Mouse (Mus musculus): ENCODE measurements around the gene Gpc6. TPM values are rescaled to one million over a fixed set of nuclear protein-coding genes. Genes with fewer than 3 reads are reported as not detected.
A peak's percentile ranks its signal among the peaks of the same experiment; 100 is the strongest.

Gene Gpc6
- polyA plus RNA-seq, 1 experiment from 2014 or later: 37.6 TPM

DNA sequence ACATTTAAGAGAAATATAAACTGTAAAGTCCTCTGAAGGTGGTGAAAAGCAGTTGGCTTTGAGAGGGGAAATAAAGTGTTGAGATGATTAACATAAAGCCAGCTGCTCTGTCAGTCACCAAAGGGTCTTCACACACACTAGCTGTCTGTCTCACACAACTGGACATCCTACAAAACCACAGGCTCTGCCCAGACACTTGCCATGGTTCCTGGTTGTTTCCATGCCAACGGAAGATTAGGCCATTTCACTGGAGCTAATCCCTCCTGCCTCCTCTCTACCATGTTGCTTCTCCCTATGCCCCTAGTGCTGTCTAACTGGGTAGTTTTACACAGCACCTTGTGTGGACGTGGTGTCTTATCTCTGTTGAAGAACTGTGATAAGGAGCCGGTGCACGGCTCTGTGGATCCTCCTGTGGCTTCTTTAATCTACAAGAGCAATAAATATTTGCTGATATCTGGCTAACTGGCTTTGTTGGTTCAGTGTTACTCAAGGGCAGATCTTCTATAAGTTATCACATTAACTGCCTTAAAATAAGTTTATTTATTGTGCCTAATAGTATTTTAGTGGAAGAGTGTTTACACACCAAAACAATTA lies 562.1 kb downstream of the Gpc6 start:
- H3K9me3 ChIP-seq: no peaks in the 10 kb centered on the region
- no peak overlapping the region for H3K4me2 ChIP-seq (replicated peaks)
- H3K27me3 ChIP-seq (replicated peaks): no peaks in the 10 kb centered on the region
- peak; percentile 41; the same call in 1 of the 2 replicates for ATAC-seq
- no peaks in the 10 kb centered on the region for H3K4me1 ChIP-seq (replicated peaks)
- H3K36me3 ChIP-seq: no peaks in the 10 kb centered on the region
- H3K9ac ChIP-seq: no peak overlapping the region
- no peak overlapping the region for H3K4me3 ChIP-seq (replicated peaks)
- H3K27ac ChIP-seq: no peak overlapping the region
- 59% methylated on average over 4 of the region's 4 CpGs for WGBS

DNA sequence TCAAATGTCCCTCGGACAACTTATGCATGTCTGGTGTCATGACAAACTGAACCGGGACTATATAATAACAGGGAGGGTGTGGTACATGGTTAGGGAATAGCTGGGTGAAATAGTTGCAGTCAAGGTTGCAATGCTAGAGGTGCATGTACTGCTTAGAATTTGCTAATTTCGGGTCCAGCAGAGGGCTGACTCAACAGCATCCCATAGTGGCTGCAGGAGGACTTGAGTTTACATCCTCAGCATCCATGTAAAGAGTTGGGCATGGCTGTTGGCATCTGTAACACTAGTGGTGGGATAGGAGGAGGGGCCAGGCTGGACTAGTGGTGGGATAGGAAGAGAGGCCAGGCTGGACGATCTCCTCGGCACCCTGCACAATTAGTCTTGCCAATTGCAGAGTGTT lies 565.4 kb downstream of the Gpc6 start:
- Histone ChIP-seq H3K4me2 (replicated peaks) (no peak overlapping the region), H3K9me3 (no peaks in the 10 kb centered on the region), H3K9ac (no peak overlapping the region), H3K4me3 (replicated peaks) (no peak overlapping the region), H3K27ac (no peak overlapping the region), H3K36me3 (no peaks in the 10 kb centered on the region), H3K4me1 (replicated peaks) (no peaks in the 10 kb centered on the region), H3K27me3 (replicated peaks) (no peaks in the 10 kb centered on the region)
- no peak for ATAC-seq
- WGBS: 68% methylated on average over 5 of the region's 5 CpGs

DNA sequence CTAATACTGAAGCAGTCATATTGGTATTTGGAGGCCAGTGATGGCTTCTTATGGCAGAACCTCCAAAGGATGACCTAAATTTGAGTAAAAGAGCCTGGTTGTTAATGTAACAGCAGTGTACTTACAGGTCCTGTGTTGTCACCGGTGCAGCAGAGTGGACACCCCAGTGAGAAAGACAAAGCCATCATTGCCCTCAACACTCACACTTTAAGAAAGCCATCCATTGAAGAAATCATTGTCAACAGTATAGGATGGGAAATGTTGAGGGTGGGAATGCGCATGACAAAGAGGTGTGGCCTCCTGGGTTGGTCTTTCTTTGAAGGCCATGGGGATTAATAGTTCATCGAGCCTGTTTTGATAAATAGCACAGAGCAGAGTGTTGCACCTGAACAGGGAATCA lies 570.0 kb downstream of the Gpc6 start:
- ATAC-seq: no peak
- Histone ChIP-seq H3K4me1 (replicated peaks) (no peaks in the 10 kb centered on the region), H3K4me2 (replicated peaks) (no peak overlapping the region), H3K9me3 (no peaks in the 10 kb centered on the region), H3K27ac (no peak overlapping the region), H3K9ac (no peak overlapping the region), H3K4me3 (replicated peaks) (no peak overlapping the region), H3K36me3 (no peaks in the 10 kb centered on the region), H3K27me3 (replicated peaks) (no peaks in the 10 kb centered on the region)
- WGBS: 57% methylated on average over 3 of the region's 3 CpGs

DNA sequence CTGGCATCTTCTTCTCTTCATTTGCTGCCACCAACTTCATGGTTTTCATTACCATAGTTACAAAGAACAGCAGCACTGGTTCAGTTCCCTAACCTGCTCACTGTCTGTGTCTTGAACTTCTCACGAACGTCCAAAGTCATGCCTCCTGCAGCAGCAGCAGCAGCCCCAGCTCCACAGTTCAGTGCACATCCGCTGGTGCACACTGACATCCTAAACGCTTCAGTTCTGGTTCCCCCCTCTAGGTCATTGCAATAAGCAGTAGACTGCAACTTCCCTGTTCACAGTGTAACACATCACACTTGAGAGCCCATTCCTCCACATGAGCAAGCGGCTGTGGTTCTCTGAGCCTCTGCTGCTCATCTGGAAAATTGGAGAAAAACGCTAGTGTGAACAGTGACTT lies 573.7 kb downstream of the Gpc6 start:
- Histone ChIP-seq H3K27ac (no peak overlapping the region), H3K36me3 (no peaks in the 10 kb centered on the region), H3K9me3 (no peaks in the 10 kb centered on the region), H3K4me3 (replicated peaks) (no peak overlapping the region), H3K4me2 (replicated peaks) (no peak overlapping the region), H3K27me3 (replicated peaks) (no peaks in the 10 kb centered on the region), H3K9ac (no peak overlapping the region), H3K4me1 (replicated peaks) (no peaks in the 10 kb centered on the region)
- WGBS: 52% methylated on average over 6 of the region's 6 CpGs
- ATAC-seq: no peak

DNA sequence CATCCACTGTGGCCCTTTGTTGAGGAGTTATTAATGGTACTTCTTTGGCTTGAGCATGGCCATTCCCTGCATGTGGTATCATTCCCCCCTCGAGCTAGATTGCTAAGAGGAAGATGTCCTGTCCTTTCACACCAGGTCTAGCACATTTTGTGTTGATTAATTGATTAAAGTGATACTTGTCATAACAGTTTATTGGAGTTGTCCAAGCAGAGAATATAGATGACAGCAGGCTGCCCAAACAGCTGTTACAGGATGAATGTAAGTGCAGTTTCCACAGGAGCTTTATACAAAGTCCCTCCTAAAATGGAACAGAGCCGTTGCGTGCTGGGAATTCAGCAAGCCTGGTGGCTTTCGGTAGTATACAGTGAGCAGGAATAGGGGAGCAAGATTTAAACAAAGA lies 574.2 kb downstream of the Gpc6 start:
- WGBS: 49% methylated on average over 4 of the region's 4 CpGs

DNA sequence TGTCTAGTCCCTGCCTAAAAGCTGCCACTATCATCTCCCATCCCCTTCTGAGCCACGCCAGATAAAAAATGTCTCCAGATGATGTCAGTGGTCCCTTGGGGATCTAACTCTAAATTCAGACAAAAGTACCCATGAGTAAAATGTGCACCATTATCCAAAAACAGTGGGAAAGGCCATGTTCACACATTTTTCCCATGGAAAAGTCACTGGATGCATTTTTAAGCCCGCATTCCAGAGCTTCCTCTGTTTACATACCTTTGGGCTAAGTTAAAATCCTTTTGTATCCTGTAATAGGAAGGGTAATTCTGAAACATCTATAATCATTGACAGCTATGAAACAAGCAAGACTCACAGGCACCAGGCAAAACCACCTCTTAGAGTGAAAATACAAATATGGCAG lies 589.7 kb downstream of the Gpc6 start:
- H3K4me2 ChIP-seq (replicated peaks): no peak overlapping the region
- H3K9ac ChIP-seq: no peak overlapping the region
- 40% methylated on average over 2 of the region's 2 CpGs for WGBS
- H3K9me3 ChIP-seq: no peaks in the 10 kb centered on the region
- H3K36me3 ChIP-seq: no peaks in the 10 kb centered on the region
- H3K4me3 ChIP-seq (replicated peaks): no peak overlapping the region
- H3K27ac ChIP-seq: no peak overlapping the region
- no peaks in the 10 kb centered on the region for H3K27me3 ChIP-seq (replicated peaks)
- ATAC-seq: no peak
- no peaks in the 10 kb centered on the region for H3K4me1 ChIP-seq (replicated peaks)

More for the DNA sequence above, 574.2 kb downstream of the Gpc6 start:
- Histone ChIP-seq H3K27me3 (replicated peaks) (no peaks in the 10 kb centered on the region), H3K27ac (no peak overlapping the region), H3K4me1 (replicated peaks) (no peaks in the 10 kb centered on the region), H3K9ac (no peak overlapping the region), H3K36me3 (no peaks in the 10 kb centered on the region), H3K4me2 (replicated peaks) (no peak overlapping the region), H3K4me3 (replicated peaks) (no peak overlapping the region), H3K9me3 (no peaks in the 10 kb centered on the region)
- peak; percentile 67 for ATAC-seq

DNA sequence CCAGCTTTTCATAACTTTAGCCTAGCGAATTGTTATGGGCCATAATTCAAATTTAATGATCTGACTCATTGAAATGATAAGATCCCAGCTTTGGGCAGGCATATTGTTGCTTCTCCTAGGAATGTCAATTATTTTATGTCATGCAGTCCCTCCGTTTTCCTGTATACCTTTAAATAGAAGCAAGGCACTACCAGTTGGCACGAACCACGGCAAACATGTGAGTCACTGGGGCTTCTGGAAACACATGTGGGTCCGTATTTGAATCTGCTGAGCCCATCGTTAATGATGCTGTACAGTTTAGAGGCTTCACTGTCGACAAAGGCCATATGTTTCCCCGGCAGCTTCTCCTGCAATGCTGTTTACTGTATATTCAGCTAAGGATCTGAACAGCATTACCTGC lies 594.5 kb downstream of the Gpc6 start:
- no peak for ATAC-seq
- Histone ChIP-seq H3K9ac (no peak overlapping the region), H3K4me3 (replicated peaks) (no peak overlapping the region), H3K9me3 (no peaks in the 10 kb centered on the region), H3K27ac (no peak overlapping the region), H3K27me3 (replicated peaks) (no peaks in the 10 kb centered on the region), H3K36me3 (no peaks in the 10 kb centered on the region), H3K4me2 (replicated peaks) (no peak overlapping the region), H3K4me1 (replicated peaks) (no peaks in the 10 kb centered on the region)
- 42% methylated on average over 8 of the region's 8 CpGs for WGBS

DNA sequence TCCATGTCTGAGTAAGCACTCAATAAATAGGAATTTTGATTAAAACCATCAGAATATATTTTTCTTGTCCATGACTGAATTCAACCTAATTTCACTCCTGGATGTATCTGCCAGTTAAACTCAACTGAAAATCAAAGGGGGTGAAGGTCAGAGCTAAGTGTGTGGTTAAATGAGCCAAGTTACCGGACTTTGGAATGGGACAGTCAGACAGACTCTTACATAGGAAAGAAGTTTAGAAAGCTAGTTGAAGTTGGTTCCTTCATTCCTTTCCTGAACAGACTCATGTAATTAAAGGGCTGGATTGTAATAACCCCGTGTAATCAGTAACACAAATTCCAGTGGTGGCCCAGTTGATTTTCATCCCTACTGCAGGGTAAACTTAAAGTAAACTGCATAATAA lies 595.6 kb downstream of the Gpc6 start:
- H3K27ac ChIP-seq: no peak overlapping the region
- H3K4me3 ChIP-seq (replicated peaks): no peak overlapping the region
- no peaks in the 10 kb centered on the region for H3K36me3 ChIP-seq
- no peak overlapping the region for H3K4me2 ChIP-seq (replicated peaks)
- H3K4me1 ChIP-seq (replicated peaks): no peaks in the 10 kb centered on the region
- no peaks in the 10 kb centered on the region for H3K9me3 ChIP-seq
- ATAC-seq: no peak; the same call in 1 of the 2 replicates
- H3K9ac ChIP-seq: no peak overlapping the region
- H3K27me3 ChIP-seq (replicated peaks): no peaks in the 10 kb centered on the region
- 79% methylated on average over 2 of the region's 2 CpGs for WGBS

DNA sequence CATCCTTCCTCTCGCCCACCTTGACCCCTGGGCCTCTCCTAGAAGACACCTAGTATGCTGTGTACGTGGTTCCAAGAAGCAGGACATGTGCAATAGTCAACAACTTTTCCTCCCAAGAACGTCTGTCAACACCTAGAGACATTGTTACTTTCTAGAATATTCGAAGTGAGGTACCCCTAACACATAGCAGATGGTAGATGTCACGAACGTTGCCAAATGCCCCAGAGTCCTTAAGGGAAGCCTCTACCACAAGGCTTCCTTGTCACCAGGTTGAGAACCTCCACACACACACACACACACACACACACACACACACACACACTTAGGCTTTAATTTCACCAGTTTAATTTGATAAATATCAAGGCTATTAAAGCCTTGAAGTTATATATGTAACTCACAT lies 600.0 kb downstream of the Gpc6 start:
- no peak for ATAC-seq
- no peak overlapping the region for H3K9ac ChIP-seq
- H3K4me1 ChIP-seq (replicated peaks): no peaks in the 10 kb centered on the region
- H3K4me2 ChIP-seq (replicated peaks): no peak overlapping the region
- H3K27ac ChIP-seq: no peak overlapping the region
- no peak overlapping the region for H3K4me3 ChIP-seq (replicated peaks)
- H3K36me3 ChIP-seq: no peaks in the 10 kb centered on the region
- 83% methylated on average over 6 of the region's 6 CpGs for WGBS
- H3K27me3 ChIP-seq (replicated peaks): no peaks in the 10 kb centered on the region
- H3K9me3 ChIP-seq: no peaks in the 10 kb centered on the region

DNA sequence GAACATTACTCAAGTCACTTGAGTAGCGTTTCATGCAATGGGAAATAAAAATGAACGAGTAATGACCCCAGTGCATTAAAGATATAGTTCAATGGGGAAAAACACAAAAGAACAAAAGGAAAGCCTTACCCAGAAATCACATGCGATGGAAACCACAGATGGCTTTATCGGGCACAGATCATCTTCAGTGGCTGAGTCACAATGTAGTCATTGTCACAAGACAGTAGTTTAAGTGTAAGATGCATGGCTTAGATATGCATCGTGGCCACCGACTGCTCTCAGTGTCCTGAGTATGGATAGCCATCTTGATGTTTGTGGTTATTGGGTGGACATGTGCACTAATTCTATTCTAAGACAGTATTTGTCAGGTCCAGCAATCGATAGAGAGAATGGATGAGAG lies 601.9 kb downstream of the Gpc6 start:
- ATAC-seq: no peak
- Histone ChIP-seq H3K27me3 (replicated peaks) (no peaks in the 10 kb centered on the region), H3K4me1 (replicated peaks) (no peaks in the 10 kb centered on the region), H3K9ac (no peak overlapping the region), H3K4me3 (replicated peaks) (no peak overlapping the region), H3K9me3 (no peaks in the 10 kb centered on the region), H3K4me2 (replicated peaks) (no peak overlapping the region), H3K27ac (no peak overlapping the region), H3K36me3 (no peaks in the 10 kb centered on the region)
- WGBS: 85% methylated on average over 7 of the region's 7 CpGs

DNA sequence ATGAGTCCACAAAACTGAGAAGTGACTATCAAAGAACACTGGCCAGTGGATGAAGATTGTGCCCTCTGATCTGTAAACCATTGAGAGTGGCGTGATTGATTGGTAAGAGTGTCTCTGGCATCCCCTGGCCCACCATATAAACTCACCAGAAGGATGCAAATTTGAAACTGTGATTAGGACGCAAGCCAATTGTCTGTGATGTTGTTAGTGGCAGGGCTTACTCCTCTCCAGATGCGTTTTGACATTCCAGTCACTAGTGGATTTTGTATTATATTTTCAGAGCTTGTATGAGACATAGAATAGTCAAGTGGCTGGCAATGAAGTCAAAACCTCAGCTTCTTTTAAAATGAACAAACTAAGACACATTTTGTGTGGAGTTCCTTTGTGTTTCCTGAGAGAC lies 604.3 kb downstream of the Gpc6 start:
- Histone ChIP-seq H3K4me2 (replicated peaks) (no peak overlapping the region), H3K27ac (no peak overlapping the region), H3K27me3 (replicated peaks) (no peaks in the 10 kb centered on the region), H3K4me3 (replicated peaks) (no peak overlapping the region), H3K9ac (no peak overlapping the region), H3K4me1 (replicated peaks) (no peaks in the 10 kb centered on the region), H3K9me3 (no peaks in the 10 kb centered on the region), H3K36me3 (no peaks in the 10 kb centered on the region)
- 71% methylated on average over 3 of the region's 3 CpGs for WGBS
- ATAC-seq: no peak

DNA sequence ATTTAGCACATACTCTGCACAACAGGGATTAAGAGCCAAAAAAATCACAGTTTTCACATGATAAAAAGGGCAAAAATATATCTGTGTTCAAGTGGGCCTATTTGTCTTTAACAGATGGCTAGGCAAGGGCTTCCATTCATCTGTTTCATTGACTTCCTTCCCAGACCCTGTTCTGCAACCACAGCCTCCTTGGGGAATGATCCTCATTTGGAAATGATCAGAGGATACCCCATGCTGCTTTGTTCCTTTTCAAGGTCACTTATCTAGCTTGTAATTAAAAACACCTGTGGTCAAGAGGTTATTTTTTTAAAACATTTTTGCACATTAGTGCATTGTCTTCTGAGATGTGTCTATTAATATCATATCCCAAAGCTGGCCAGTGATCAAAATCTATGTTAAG lies 627.7 kb downstream of the Gpc6 start:
- ATAC-seq: no peak
- Histone ChIP-seq H3K27me3 (replicated peaks) (no peaks in the 10 kb centered on the region), H3K9ac (no peak overlapping the region), H3K4me2 (replicated peaks) (no peak overlapping the region), H3K4me1 (replicated peaks) (no peaks in the 10 kb centered on the region), H3K4me3 (replicated peaks) (no peak overlapping the region), H3K27ac (no peak overlapping the region), H3K36me3 (no peaks in the 10 kb centered on the region), H3K9me3 (no peaks in the 10 kb centered on the region)

DNA sequence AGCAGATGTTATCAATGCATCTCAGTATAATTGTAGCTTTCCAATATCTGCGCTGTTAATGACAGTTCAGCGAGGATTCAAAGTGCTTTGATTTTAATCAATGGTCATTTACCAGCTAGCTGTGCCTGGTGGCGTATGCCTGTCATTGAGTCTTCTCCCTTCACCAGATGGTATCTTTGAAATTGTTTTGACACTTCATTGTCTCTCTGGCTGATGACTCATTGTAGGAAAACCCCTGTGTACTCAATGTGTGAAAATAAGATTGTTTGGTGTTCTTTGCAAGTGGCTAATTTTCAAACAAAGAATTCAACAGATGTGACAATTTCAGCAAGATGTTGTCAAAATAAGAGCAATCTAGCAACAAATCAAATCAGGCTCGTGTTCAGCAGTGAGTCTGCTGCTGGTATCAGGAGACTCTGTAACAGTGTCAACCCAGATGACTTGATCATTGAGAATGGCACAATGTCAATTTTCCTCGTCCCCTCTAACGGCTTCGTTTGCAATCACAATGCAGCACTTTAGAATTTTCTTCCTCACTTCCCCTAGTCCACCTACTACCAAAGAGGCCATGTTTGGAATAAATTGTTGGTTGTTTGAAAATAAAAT lies 631.7 kb downstream of the Gpc6 start:
- H3K27ac ChIP-seq: no peak overlapping the region
- H3K36me3 ChIP-seq: no peaks in the 10 kb centered on the region
- no peaks in the 10 kb centered on the region for H3K9me3 ChIP-seq
- no peak overlapping the region for H3K4me2 ChIP-seq (replicated peaks)
- no peak for ATAC-seq
- no peaks in the 10 kb centered on the region for H3K27me3 ChIP-seq (replicated peaks)
- no peaks in the 10 kb centered on the region for H3K4me1 ChIP-seq (replicated peaks)
- H3K9ac ChIP-seq: no peak overlapping the region
- WGBS: 78% methylated on average over 7 of the region's 7 CpGs
- no peak overlapping the region for H3K4me3 ChIP-seq (replicated peaks)

Data from intestine, embryonic 15.5 days (tissue).